Mouse (Mus musculus): ENCODE measurements at regions not wholly inside any gene's neighbourhood (a gene's known extent, or its start where the extent isn't known, plus 50 kb on each side); places are given as distances from the start of the nearest gene placed in this dataset.

GRCm38 (mm10) chr9:31577066-31577465, 112.8 kb upstream of the Tmem45b start:
- DNase-seq = no peak

DNA sequence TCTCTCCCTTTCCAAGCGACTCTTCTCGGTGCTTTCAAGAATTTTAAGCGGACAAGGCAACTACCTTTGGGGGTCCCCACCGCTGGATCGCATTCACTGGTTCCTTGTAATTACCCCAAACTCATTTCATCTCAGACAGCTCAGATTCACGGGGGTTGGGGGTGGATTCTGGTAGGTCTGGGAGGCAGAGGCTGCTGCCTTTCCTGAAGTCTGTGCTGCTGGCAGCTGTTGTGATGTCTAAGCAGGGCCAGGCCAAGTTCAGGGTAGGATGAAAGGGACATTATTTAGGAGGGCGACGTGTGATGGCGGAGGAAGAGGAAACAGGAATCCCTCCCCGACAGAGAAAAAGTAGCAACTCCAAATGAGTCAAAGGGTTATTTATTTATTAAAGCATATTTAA, 102.8 kb upstream of the Tmem45b start:
- no peak for DNase-seq

GRCm38 (mm10) chr9:31566257-31567007, 102.2 kb upstream of the Tmem45b start:
- no peak for DNase-seq

- DNase-seq = no peak
These were observed 100.9 kb upstream of the Tmem45b start for GRCm38 (mm10) chr9:31564996-31565773.

- no peak for DNase-seq
These were observed 99.3 kb upstream of the Tmem45b start for GRCm38 (mm10) chr9:31563541-31563940.

- no peak for DNase-seq
These were observed 95.9 kb upstream of the Tmem45b start for GRCm38 (mm10) chr9:31560226-31560556.

- peak; percentile 51 for DNase-seq
These were observed 95.4 kb upstream of the Tmem45b start for GRCm38 (mm10) chr9:31559506-31560225.

DNA sequence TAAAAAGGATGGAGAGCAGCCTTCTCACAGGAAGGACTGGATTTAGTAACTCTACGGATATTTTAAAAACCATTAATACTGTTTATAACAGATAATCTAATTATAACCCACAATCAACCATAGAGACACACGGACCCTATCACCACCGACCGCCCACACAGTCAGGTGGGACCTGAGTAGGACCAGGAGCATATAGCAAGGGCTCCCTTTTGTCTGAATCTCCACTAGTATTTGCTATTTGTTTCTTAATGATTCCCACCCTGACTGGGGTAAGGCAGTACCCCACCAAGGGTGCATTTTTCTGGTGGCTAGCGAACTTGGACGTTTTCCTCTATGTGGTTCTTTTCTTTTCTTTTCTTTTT, 79.4 kb upstream of the Tmem45b start:
- no peak for DNase-seq

DNA sequence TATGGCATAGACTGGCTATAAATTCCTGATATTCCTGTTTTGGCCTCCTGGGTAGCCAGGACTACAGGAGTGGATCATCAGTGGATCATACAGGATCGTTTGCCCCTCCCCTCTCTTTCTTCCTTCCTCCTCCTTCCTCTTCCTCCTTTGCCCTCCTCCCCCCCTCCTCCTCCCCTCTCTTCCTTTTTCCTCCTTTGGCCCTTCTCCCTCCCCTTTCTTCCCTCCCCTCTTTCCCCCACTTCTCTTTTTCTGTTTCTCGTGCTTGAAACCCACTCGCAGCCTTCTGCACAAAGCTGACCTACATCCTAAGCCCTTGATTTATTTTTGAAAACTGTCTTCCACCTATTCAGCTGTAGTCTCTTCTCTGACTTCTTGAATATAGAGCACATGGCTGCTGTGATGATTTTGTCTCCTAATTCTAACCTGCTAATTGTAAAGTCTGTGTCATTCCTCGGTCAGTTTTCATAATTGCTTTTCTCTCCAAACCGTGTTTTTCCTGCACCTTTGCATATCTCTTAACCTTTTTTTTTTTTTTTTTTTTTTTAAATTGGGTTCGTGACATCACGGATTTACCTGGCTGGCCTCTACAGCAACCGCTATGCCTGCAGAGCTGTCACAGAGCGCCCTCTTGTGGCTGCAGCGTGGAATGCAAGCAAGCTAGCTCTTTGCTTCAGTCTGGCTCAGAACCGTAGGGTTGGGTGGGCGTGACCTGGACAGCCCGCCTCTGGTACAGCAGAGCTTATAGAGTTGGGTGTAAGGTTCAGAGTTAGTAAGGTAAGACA, 78.8 kb upstream of the Tmem45b start:
- DNase-seq = peak; percentile 34

GRCm38 (mm10) chr9:31541615-31542191, 77.4 kb upstream of the Tmem45b start:
- DNase-seq = no peak

GRCm38 (mm10) chr9:31538458-31539210, 74.4 kb upstream of the Tmem45b start:
- no peak for DNase-seq

DNA sequence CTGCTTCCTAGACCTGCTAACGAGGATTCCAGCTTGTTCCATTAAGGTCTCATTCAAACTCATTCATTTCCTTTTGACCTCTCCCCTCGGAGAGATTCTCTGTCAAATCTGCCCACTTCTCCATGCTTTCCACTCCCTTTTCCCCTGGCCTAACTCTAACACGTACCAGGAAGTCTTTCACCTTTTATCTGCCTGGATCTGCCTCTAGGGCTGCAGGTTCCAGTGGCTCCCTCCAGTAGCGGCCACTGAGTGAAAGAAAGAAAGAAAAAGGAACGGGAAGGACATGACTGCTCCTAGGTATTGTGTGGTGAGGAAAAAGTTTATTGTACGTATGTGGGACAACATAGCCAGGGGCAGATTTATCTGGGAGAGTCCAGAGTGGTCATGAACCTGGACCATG, 64.8 kb upstream of the Tmem45b start:
- DNase-seq = no peak

DNA sequence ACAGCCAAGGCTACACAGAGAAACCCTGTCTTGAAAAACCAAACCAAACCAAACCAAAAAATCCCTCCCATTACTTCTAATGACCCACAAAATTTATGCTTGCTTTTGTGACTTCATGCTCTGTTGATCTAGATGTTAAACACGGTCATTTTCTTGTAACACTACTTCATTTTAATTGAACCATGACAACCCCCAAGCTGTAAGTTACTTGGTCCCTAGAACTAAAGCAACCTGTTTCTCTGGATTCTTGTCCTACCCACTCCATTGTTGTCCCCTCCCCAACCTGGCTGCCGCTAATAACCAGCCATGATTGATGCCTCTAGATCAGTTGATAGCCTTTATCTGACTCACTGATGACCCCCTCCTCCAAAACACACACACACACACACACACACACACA, 63.0 kb upstream of the Tmem45b start:
- no peak for DNase-seq

Measured in cerebellum, adult 9-11 months (tissue).